Mouse (Mus musculus): ENCODE results near the gene Cdrt4. TPM values are rescaled to one million over a fixed set of nuclear protein-coding genes. Genes with fewer than 3 reads are reported as not detected.

Cdrt4 gene
- polyA plus RNA-seq, 1 experiment from 2014 or later, result 0.29 TPM

- 79% methylated on average over 6 of the region's 6 CpGs for WGBS
- H3K9me3 ChIP-seq (ENCODE audit: control insufficient read depth, low read length), result no peaks in the 10 kb centered on the region
- H3K9ac ChIP-seq (ENCODE audit: low read length), result no peak overlapping the region
- no peak overlapping the region for H3K27ac ChIP-seq (replicated peaks; ENCODE audit: low read depth, low read length)
- H3K36me3 ChIP-seq (ENCODE audit: control insufficient read depth, insufficient read depth, low read length), result no peaks in the 10 kb centered on the region
- no peak for ATAC-seq (ENCODE audit: insufficient number of reproducible peaks, low FRiP score, low TSS enrichment, low read depth)
- no peak for DNase-seq (ENCODE audit: low spot score)
- H3K4me1 ChIP-seq (ENCODE audit: control insufficient read depth, insufficient read depth, low read length), result peaks cover 12% of the 10 kb centered on the region
- no peak overlapping the region for H3K4me3 ChIP-seq (ENCODE audit: low read depth, low read length)
- H3K4me2 ChIP-seq (ENCODE audit: low read depth, severe bottlenecking), result no peak overlapping the region
- no peaks in the 10 kb centered on the region for H3K27me3 ChIP-seq (ENCODE audit: control insufficient read depth, insufficient read depth, low read length)
Measured at GRCm38 (mm10) chr11:63025476-63025875, 74.5 kb downstream of the Cdrt4 start.

DNA sequence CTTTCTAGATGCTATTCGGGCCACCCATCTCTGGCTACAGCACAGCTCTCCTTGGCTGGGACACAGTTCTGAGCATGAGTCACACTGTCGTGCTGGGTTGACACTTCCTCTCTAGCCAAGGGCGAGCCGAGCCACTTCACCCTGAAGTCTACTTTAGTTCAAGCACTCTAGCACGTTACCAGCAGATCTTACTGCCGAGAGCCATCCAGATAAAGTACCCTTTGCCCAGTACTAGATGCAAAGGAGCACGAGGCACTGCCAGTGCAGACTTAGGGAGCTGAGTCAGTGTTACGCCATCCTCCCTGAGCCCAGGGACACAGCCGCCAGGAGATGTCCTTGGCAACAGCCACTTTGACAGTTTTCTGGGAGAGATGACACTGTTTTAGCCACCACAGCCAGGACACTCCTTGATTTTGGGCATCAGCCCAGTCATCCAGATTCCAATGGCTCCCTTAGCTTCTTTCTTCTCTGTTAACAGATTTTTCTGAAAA lies 75.7 kb downstream of the Cdrt4 start:
- ATAC-seq (ENCODE audit: insufficient number of reproducible peaks, low FRiP score, low TSS enrichment, low read depth), result no peak

GRCm38 (mm10) chr11:63028131-63028530 lies 77.1 kb downstream of the Cdrt4 start:
- no peak overlapping the region for H3K4me2 ChIP-seq (ENCODE audit: low read depth, severe bottlenecking)
- no peak overlapping the region for H3K27ac ChIP-seq (replicated peaks; ENCODE audit: low read depth, low read length)
- H3K9me3 ChIP-seq (ENCODE audit: control insufficient read depth, low read length), result no peaks in the 10 kb centered on the region
- ATAC-seq (ENCODE audit: insufficient number of reproducible peaks, low FRiP score, low TSS enrichment, low read depth) (no peak), DNase-seq (ENCODE audit: low spot score) (no peak)
- H3K4me1 ChIP-seq (ENCODE audit: control insufficient read depth, insufficient read depth, low read length), result 0 out of 2 replicates have a peak, but pooled peaks cover 2% of the 10 kb centered on the region
- 92% methylated on average over 3 of the region's 3 CpGs for WGBS
- H3K4me3 ChIP-seq (ENCODE audit: low read depth, low read length), result no peak overlapping the region
- no peak overlapping the region for H3K9ac ChIP-seq (ENCODE audit: low read length)
- no peaks in the 10 kb centered on the region for H3K36me3 ChIP-seq (ENCODE audit: control insufficient read depth, insufficient read depth, low read length)
- no peaks in the 10 kb centered on the region for H3K27me3 ChIP-seq (ENCODE audit: control insufficient read depth, insufficient read depth, low read length)

More for the DNA sequence above, 75.7 kb downstream of the Cdrt4 start:
- Histone ChIP-seq H3K9ac (ENCODE audit: low read length) (no peak overlapping the region), H3K27me3 (ENCODE audit: control insufficient read depth, insufficient read depth, low read length) (no peaks in the 10 kb centered on the region), H3K4me1 (ENCODE audit: control insufficient read depth, insufficient read depth, low read length) (0 out of 2 replicates have a peak, but pooled peaks cover 2% of the 10 kb centered on the region), H3K9me3 (ENCODE audit: control insufficient read depth, low read length) (no peaks in the 10 kb centered on the region), H3K4me3 (ENCODE audit: low read depth, low read length) (no peak overlapping the region), H3K27ac (replicated peaks; ENCODE audit: low read depth, low read length) (no peak overlapping the region), H3K4me2 (ENCODE audit: low read depth, severe bottlenecking) (no peak overlapping the region), H3K36me3 (ENCODE audit: control insufficient read depth, insufficient read depth, low read length) (no peaks in the 10 kb centered on the region)
- no peak for DNase-seq (ENCODE audit: low spot score)
- 89% methylated on average over 9 of the region's 9 CpGs for WGBS

DNA sequence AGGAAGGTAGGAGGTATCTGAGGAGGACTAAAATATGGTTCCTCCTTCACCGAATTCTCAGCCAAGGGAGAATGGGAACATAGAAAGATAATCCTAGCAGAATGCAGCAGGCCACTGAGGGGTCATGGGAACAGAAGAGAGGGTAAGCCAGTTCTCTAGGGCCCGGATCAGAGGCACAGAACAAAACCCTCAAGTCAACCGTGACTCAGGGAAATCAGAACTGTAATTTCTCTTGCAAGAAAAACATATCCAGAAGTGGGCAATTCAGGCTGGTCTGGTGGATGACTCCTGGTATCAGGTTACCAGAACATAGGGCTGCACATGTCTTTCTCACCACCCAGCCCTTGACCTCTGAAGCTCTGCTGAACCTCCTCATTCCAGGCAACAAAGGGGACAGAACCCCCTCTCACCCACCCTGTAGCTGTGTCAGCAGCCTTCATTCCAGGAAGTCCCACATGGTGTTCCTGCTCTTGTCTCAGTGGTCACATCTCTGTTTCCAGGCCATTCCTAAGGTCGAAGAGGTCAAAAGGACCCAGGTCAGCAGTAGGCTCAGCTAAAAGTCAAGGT lies 78.2 kb downstream of the Cdrt4 start:
- DNase-seq (ENCODE audit: low spot score) (no peak), ATAC-seq (ENCODE audit: insufficient number of reproducible peaks, low FRiP score, low TSS enrichment, low read depth) (no peak)
- no peaks in the 10 kb centered on the region for H3K9me3 ChIP-seq (ENCODE audit: control insufficient read depth, low read length)
- no peaks in the 10 kb centered on the region for H3K36me3 ChIP-seq (ENCODE audit: control insufficient read depth, insufficient read depth, low read length)
- 0 out of 2 replicates have a peak, but pooled peaks cover 2% of the 10 kb centered on the region for H3K4me1 ChIP-seq (ENCODE audit: control insufficient read depth, insufficient read depth, low read length)
- no peak overlapping the region for H3K27ac ChIP-seq (replicated peaks; ENCODE audit: low read depth, low read length)
- no peaks in the 10 kb centered on the region for H3K27me3 ChIP-seq (ENCODE audit: control insufficient read depth, insufficient read depth, low read length)
- H3K4me2 ChIP-seq (ENCODE audit: low read depth, severe bottlenecking), result no peak overlapping the region
- 70% methylated on average over 4 of the region's 4 CpGs for WGBS
- H3K4me3 ChIP-seq (ENCODE audit: low read depth, low read length), result no peak overlapping the region
- no peak overlapping the region for H3K9ac ChIP-seq (ENCODE audit: low read length)

- Histone ChIP-seq H3K36me3 (ENCODE audit: control insufficient read depth, insufficient read depth, low read length) (no peaks in the 10 kb centered on the region), H3K9ac (ENCODE audit: low read length) (no peak overlapping the region), H3K4me2 (ENCODE audit: low read depth, severe bottlenecking) (no peak overlapping the region), H3K27me3 (ENCODE audit: control insufficient read depth, insufficient read depth, low read length) (no peaks in the 10 kb centered on the region), H3K4me3 (ENCODE audit: low read depth, low read length) (no peak overlapping the region), H3K9me3 (ENCODE audit: control insufficient read depth, low read length) (no peaks in the 10 kb centered on the region), H3K27ac (replicated peaks; ENCODE audit: low read depth, low read length) (no peak overlapping the region), H3K4me1 (ENCODE audit: control insufficient read depth, insufficient read depth, low read length) (0 out of 2 replicates have a peak, but pooled peaks cover 2% of the 10 kb centered on the region)
- ATAC-seq (ENCODE audit: insufficient number of reproducible peaks, low FRiP score, low TSS enrichment, low read depth), result no peak
- WGBS, result 92% methylated on average over 6 of the region's 6 CpGs
- DNase-seq (ENCODE audit: low spot score), result no peak
Measured at GRCm38 (mm10) chr11:63029721-63030120, 78.7 kb downstream of the Cdrt4 start.

DNA sequence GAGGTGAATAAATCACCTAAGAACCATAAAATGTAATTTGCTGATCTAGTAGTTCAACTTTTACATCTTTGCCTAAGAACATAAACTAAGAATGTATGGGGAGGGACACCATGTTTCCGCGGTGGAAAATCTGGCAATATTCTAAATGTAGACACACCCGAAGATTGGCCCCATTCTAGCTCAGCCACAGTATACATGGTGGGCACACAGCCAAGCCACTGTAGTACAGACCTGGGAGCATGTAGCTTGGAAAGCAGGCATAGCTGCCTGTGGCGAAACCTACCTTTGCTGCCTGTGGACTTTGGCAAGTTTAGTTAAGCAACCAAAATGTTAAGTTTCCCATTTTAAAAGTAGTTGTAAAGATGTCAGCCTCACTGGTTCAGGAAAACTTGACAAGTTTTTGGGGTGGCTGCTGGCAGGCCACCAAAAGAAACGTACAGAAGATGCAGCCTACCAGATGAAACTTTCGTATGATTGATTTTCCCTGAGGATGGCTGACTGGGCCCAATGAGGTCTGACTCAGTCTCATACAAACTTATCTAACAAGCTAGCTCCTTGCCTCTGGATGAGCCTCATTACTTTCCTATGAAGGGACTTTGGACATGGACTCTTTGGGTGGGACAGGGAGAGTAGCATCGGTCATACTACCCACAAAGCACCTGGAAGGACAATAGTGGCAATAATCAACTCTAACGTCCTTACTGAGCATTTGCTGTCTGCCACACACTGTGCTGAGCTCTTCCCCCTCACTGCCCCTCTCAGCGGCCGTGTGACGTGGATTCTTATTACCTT lies 84.6 kb downstream of the Cdrt4 start:
- H3K4me1 ChIP-seq (ENCODE audit: control insufficient read depth, insufficient read depth, low read length), result peaks cover 2% of the 10 kb centered on the region
- H3K36me3 ChIP-seq (ENCODE audit: control insufficient read depth, insufficient read depth, low read length), result no peaks in the 10 kb centered on the region
- H3K9me3 ChIP-seq (ENCODE audit: control insufficient read depth, low read length), result no peaks in the 10 kb centered on the region
- WGBS, result 80% methylated on average over 11 of the region's 11 CpGs
- no peak overlapping the region for H3K4me2 ChIP-seq (ENCODE audit: low read depth, severe bottlenecking)
- no peak overlapping the region for H3K9ac ChIP-seq (ENCODE audit: low read length)
- no peak overlapping the region for H3K27ac ChIP-seq (replicated peaks; ENCODE audit: low read depth, low read length)
- ATAC-seq (ENCODE audit: insufficient number of reproducible peaks, low FRiP score, low TSS enrichment, low read depth) (no peak), DNase-seq (ENCODE audit: low spot score) (no peak)
- H3K27me3 ChIP-seq (ENCODE audit: control insufficient read depth, insufficient read depth, low read length), result no peaks in the 10 kb centered on the region
- no peak overlapping the region for H3K4me3 ChIP-seq (ENCODE audit: low read depth, low read length)

- peak; percentile 68 for DNase-seq (ENCODE audit: low spot score)
- Histone ChIP-seq H3K9ac (ENCODE audit: low read length) (no peak overlapping the region; the same call in 1 of the 2 replicates), H3K9me3 (ENCODE audit: control insufficient read depth, low read length) (no peaks in the 10 kb centered on the region), H3K27ac (replicated peaks; ENCODE audit: low read depth, low read length) (peak overlapping the region; percentile 63), H3K36me3 (ENCODE audit: control insufficient read depth, insufficient read depth, low read length) (no peaks in the 10 kb centered on the region), H3K4me3 (ENCODE audit: low read depth, low read length) (no peak overlapping the region), H3K4me2 (ENCODE audit: low read depth, severe bottlenecking) (no peak overlapping the region), H3K4me1 (ENCODE audit: control insufficient read depth, insufficient read depth, low read length) (peaks cover 3% of the 10 kb centered on the region), H3K27me3 (ENCODE audit: control insufficient read depth, insufficient read depth, low read length) (no peaks in the 10 kb centered on the region)
- 49% methylated on average over 12 of the region's 12 CpGs for WGBS
- ATAC-seq (ENCODE audit: insufficient number of reproducible peaks, low FRiP score, low TSS enrichment, low read depth), result peak; percentile 57; the same call in 1 of the 2 replicates
Measured at GRCm38 (mm10) chr11:63040002-63040661, 89.1 kb downstream of the Cdrt4 start.
